Mouse (Mus musculus): ENCODE results near the gene Gm20388. TPM values are rescaled to one million over a fixed set of nuclear protein-coding genes. Genes with fewer than 3 reads are reported as not detected.

Gene Gm20388
- polyA plus RNA-seq, 1 experiment = 10.6 TPM

- TF ChIP-seq POLR2A (IDR thresholded peaks at IDR 0.05; ENCODE audit: borderline replicate concordance, control insufficient read depth, low read depth, low read length) = no peak
- no peak for TF ChIP-seq CTCF (IDR thresholded peaks at IDR 0.05; ENCODE audit: control insufficient read depth, insufficient read depth, low read length)
- WGBS = 79% methylated on average over 1 of the region's 1 CpGs
- no peak overlapping the region for H3K27ac ChIP-seq (ENCODE audit: control insufficient read depth, insufficient read depth, low read depth, low read length, poor library complexity)
- peaks cover 2% of the 10 kb centered on the region for H3K4me1 ChIP-seq (ENCODE audit: control insufficient read depth, insufficient read depth, low read length)
- no peak overlapping the region for H3K4me3 ChIP-seq (replicated peaks; ENCODE audit: control insufficient read depth, low read depth, low read length)
Measured at GRCm38 (mm10) chr8:120146051-120146450, 235.4 kb downstream of the Gm20388 start.

GRCm38 (mm10) chr8:120150028-120150427 lies 239.4 kb downstream of the Gm20388 start:
- WGBS = 60% methylated on average over 12 of the region's 12 CpGs
- H3K4me3 ChIP-seq (replicated peaks; ENCODE audit: control insufficient read depth, low read depth, low read length) = no peak overlapping the region
- H3K4me1 ChIP-seq (ENCODE audit: control insufficient read depth, insufficient read depth, low read length) = peaks cover 4% of the 10 kb centered on the region
- TF ChIP-seq CTCF (IDR thresholded peaks at IDR 0.05; ENCODE audit: control insufficient read depth, insufficient read depth, low read length) = no peak
- TF ChIP-seq POLR2A (IDR thresholded peaks at IDR 0.05; ENCODE audit: borderline replicate concordance, control insufficient read depth, low read depth, low read length) = no peak
- H3K27ac ChIP-seq (ENCODE audit: control insufficient read depth, insufficient read depth, low read depth, low read length, poor library complexity) = no peak overlapping the region

- Histone ChIP-seq H3K27ac (ENCODE audit: control insufficient read depth, insufficient read depth, low read depth, low read length, poor library complexity) (no peak overlapping the region), H3K4me1 (ENCODE audit: control insufficient read depth, insufficient read depth, low read length) (peaks cover 4% of the 10 kb centered on the region), H3K4me3 (replicated peaks; ENCODE audit: control insufficient read depth, low read depth, low read length) (no peak overlapping the region)
- TF ChIP-seq POLR2A (IDR thresholded peaks at IDR 0.05; ENCODE audit: borderline replicate concordance, control insufficient read depth, low read depth, low read length) (no peak), CTCF (IDR thresholded peaks at IDR 0.05; ENCODE audit: control insufficient read depth, insufficient read depth, low read length) (no peak)
- 81% methylated on average over 9 of the region's 9 CpGs for WGBS
Measured at GRCm38 (mm10) chr8:120151151-120151550, 240.5 kb downstream of the Gm20388 start.

- WGBS = 4% methylated on average over 7 of the region's 7 CpGs
- Histone ChIP-seq H3K27ac (ENCODE audit: control insufficient read depth, insufficient read depth, low read depth, low read length, poor library complexity) (peak overlapping the region; percentile 22), H3K4me3 (replicated peaks; ENCODE audit: control insufficient read depth, low read depth, low read length) (peak overlapping the region; percentile 15), H3K4me1 (ENCODE audit: control insufficient read depth, insufficient read depth, low read length) (peaks cover 4% of the 10 kb centered on the region)
- TF ChIP-seq POLR2A (IDR thresholded peaks at IDR 0.05; ENCODE audit: borderline replicate concordance, control insufficient read depth, low read depth, low read length) (no peak), CTCF (IDR thresholded peaks at IDR 0.05; ENCODE audit: control insufficient read depth, insufficient read depth, low read length) (no peak)
Measured at GRCm38 (mm10) chr8:120152636-120153035, 242.0 kb downstream of the Gm20388 start.

GRCm38 (mm10) chr8:120160366-120160765 lies 249.7 kb downstream of the Gm20388 start:
- no peaks in the 10 kb centered on the region for H3K4me1 ChIP-seq (ENCODE audit: control insufficient read depth, insufficient read depth, low read length)
- 87% methylated on average over 8 of the region's 8 CpGs for WGBS
- no peak overlapping the region for H3K27ac ChIP-seq (ENCODE audit: control insufficient read depth, insufficient read depth, low read depth, low read length, poor library complexity)
- TF ChIP-seq CTCF (IDR thresholded peaks at IDR 0.05; ENCODE audit: control insufficient read depth, insufficient read depth, low read length) (no peak), POLR2A (IDR thresholded peaks at IDR 0.05; ENCODE audit: borderline replicate concordance, control insufficient read depth, low read depth, low read length) (no peak)
- H3K4me3 ChIP-seq (replicated peaks; ENCODE audit: control insufficient read depth, low read depth, low read length) = no peak overlapping the region

- H3K27ac ChIP-seq (ENCODE audit: control insufficient read depth, insufficient read depth, low read depth, low read length, poor library complexity) = no peak overlapping the region
- no peak overlapping the region for H3K4me3 ChIP-seq (replicated peaks; ENCODE audit: control insufficient read depth, low read depth, low read length)
- H3K4me1 ChIP-seq (ENCODE audit: control insufficient read depth, insufficient read depth, low read length) = no peaks in the 10 kb centered on the region
- TF ChIP-seq POLR2A (IDR thresholded peaks at IDR 0.05; ENCODE audit: borderline replicate concordance, control insufficient read depth, low read depth, low read length) (no peak), CTCF (IDR thresholded peaks at IDR 0.05; ENCODE audit: control insufficient read depth, insufficient read depth, low read length) (no peak)
- WGBS = 80% methylated on average over 16 of the region's 16 CpGs
Measured at GRCm38 (mm10) chr8:120161658-120162403, 251.2 kb downstream of the Gm20388 start.

- WGBS = 35% methylated on average over 5 of the region's 5 CpGs
- no peak overlapping the region for H3K4me3 ChIP-seq (replicated peaks; ENCODE audit: control insufficient read depth, low read depth, low read length)
- no peaks in the 10 kb centered on the region for H3K4me1 ChIP-seq (ENCODE audit: control insufficient read depth, insufficient read depth, low read length)
- TF ChIP-seq CTCF (IDR thresholded peaks at IDR 0.05; ENCODE audit: control insufficient read depth, insufficient read depth, low read length) (no peak), POLR2A (IDR thresholded peaks at IDR 0.05; ENCODE audit: borderline replicate concordance, control insufficient read depth, low read depth, low read length) (no peak)
- H3K27ac ChIP-seq (ENCODE audit: control insufficient read depth, insufficient read depth, low read depth, low read length, poor library complexity) = no peak overlapping the region
Measured at GRCm38 (mm10) chr8:120162404-120162752, 251.7 kb downstream of the Gm20388 start.

GRCm38 (mm10) chr8:120163376-120163775 lies 252.7 kb downstream of the Gm20388 start:
- Histone ChIP-seq H3K27ac (ENCODE audit: control insufficient read depth, insufficient read depth, low read depth, low read length, poor library complexity) (no peak overlapping the region), H3K4me3 (replicated peaks; ENCODE audit: control insufficient read depth, low read depth, low read length) (no peak overlapping the region), H3K4me1 (ENCODE audit: control insufficient read depth, insufficient read depth, low read length) (no peaks in the 10 kb centered on the region)
- TF ChIP-seq CTCF (IDR thresholded peaks at IDR 0.05; ENCODE audit: control insufficient read depth, insufficient read depth, low read length) (no peak), POLR2A (IDR thresholded peaks at IDR 0.05; ENCODE audit: borderline replicate concordance, control insufficient read depth, low read depth, low read length) (no peak)
- WGBS = 83% methylated on average over 8 of the region's 8 CpGs

Measured in bone marrow, adult 2 months (tissue).